Mouse (Mus musculus) neural tube, embryonic 11.5 days (tissue): Measurements from ENCODE around the gene Cep290. TPM values are rescaled to one million over a fixed set of nuclear protein-coding genes. Genes with fewer than 3 reads are reported as not detected.
A peak's percentile ranks its signal among the peaks of the same experiment; 100 is the strongest.

Experiments used
- ATAC-seq: fragments of 200-750 bp; cut with Nextera tagmentation; 2 replicates; pipeline ENCODE4 v1.8.0; 2017; ENCODE audit warnings: moderate number of reproducible peaks, mild to moderate bottlenecking, moderate TSS enrichment, moderate library complexity; ENCODE audit not compliant: insufficient read depth, low FRiP score, low TSS enrichment
- DNase-seq: peaks from one replicate; pipeline ENCODE4 v3.0.0-alpha.2; 2015; ENCODE audit warnings: low spot score
- H3K27ac ChIP-seq: fragments of 300-500 bp; sonication (generic); 2 replicates; pipeline ENCODE4 v1.5.1; 2014; ENCODE audit warnings: low read depth, mild to moderate bottlenecking, low read length
- H3K27me3 ChIP-seq: fragments of 300-500 bp; sonication (generic); 2 replicates; pipeline ENCODE4 v1.6.1; 2014; ENCODE audit warnings: mild to moderate bottlenecking, low read length, mixed read lengths; ENCODE audit not compliant: control insufficient read depth, insufficient read depth
- H3K36me3 ChIP-seq: fragments of 300-500 bp; sonication (generic); 2 replicates; pipeline ENCODE4 v1.6.1; 2014; ENCODE audit warnings: mild to moderate bottlenecking, low read length, moderate library complexity, mixed read lengths; ENCODE audit not compliant: control insufficient read depth, insufficient read depth
- H3K4me1 ChIP-seq: fragments of 300-500 bp; sonication (generic); 2 replicates; pipeline ENCODE4 v1.6.1; 2014; ENCODE audit warnings: low read length, mixed read lengths; ENCODE audit not compliant: control insufficient read depth, insufficient read depth
- H3K4me2 ChIP-seq: fragments of 300-500 bp; sonication (generic); 2 replicates; pipeline ENCODE4 v1.6.1; 2014; ENCODE audit warnings: low read depth, mild to moderate bottlenecking, moderate library complexity
- H3K4me3 ChIP-seq: fragments of 300-500 bp; sonication (generic); 2 replicates; pipeline ENCODE4 v1.5.1; 2014; ENCODE audit warnings: low read depth, low read length
- H3K9ac ChIP-seq: fragments of 300-500 bp; sonication (generic); 2 replicates; pipeline ENCODE4 v1.6.1; 2014; ENCODE audit warnings: mild to moderate bottlenecking, low read length
- H3K9me3 ChIP-seq: fragments of 300-500 bp; sonication (generic); 2 replicates; pipeline ENCODE4 v1.6.1; 2016; ENCODE audit warnings: low read length; ENCODE audit not compliant: control insufficient read depth
- WGBS: fragments of 180-500 bp; shearing (Covaris S2); extraction: QIAGEN DNeasy Blood & Tissue Kit; methylation state at CpG from one replicate; pipeline ENCODE4 v1.1.7; 2014; 5-methylcytosine and 5-hydroxymethylcytosine counted together
- polyA plus RNA-seq: library from polyadenylated mRNA; unstranded; fragments of >200 nt; fragmentation: Nextera tagmentation; extraction: Ambion mirVana; gene quantifications from 2 replicates; pipeline ENCODE4 v1.2.1, GENCODE M21; 2014

Gene Cep290
- polyA plus RNA-seq, 1 experiment from 2014 or later: 6.5 TPM

DNA sequence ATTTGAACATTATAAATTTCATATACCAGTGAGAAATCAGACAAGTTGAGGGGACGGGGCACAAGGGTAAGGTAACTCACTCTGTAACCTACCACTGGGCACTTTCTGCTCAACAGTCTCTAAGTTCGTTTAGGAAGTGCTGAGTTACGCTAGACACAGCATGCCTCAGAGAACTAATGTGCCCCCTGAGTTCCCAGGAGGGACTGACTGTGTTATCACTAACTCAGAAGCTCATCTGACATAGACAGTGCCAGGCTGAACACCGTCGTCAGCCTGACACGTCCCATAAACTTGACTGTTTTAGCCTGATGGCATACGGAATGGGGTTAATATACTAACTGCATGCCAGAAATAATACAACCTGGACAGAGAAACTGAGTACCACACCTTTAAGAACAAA is 87.9 kb downstream of the Cep290 start:
- Histone ChIP-seq H3K9me3 (no peaks in the 10 kb centered on the region), H3K36me3 (no peaks in the 10 kb centered on the region), H3K4me2 (no peak overlapping the region), H3K27ac (no peak overlapping the region), H3K4me1 (no peaks in the 10 kb centered on the region), H3K27me3 (no peaks in the 10 kb centered on the region), H3K9ac (no peak overlapping the region), H3K4me3 (no peak overlapping the region)
- DNase-seq (no peak), ATAC-seq (no peak)
- 89% methylated on average over 7 of the region's 7 CpGs for WGBS

GRCm38 (mm10) chr10:100584178-100584577 is 96.8 kb downstream of the Cep290 start:
- WGBS: 95% methylated on average over 3 of the region's 3 CpGs
- H3K4me2 ChIP-seq: no peak overlapping the region
- H3K9ac ChIP-seq: no peak overlapping the region
- DNase-seq: no peak
- no peaks in the 10 kb centered on the region for H3K4me1 ChIP-seq
- no peaks in the 10 kb centered on the region for H3K27me3 ChIP-seq
- ATAC-seq: no peak
- H3K4me3 ChIP-seq: no peak overlapping the region
- no peaks in the 10 kb centered on the region for H3K36me3 ChIP-seq
- no peak overlapping the region for H3K27ac ChIP-seq
- H3K9me3 ChIP-seq: no peaks in the 10 kb centered on the region

DNA sequence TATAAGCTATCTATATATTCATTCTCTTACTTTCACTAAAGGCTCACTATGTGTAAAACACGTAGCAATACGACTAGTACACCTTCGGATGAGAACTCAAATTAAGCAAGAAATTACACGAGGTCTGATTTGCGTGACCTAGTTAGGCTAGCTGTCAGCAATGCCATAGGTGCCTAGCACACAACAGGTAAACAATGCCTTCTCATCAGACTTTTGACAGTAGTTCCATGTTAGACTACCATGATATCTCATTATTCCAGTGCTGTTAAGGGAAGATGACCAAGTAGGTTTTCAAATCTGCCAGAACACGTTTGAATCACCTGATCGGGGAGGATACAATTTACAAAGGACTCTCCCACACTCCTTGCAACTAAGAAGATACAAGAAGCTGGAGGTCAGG is 101.2 kb downstream of the Cep290 start:
- H3K4me2 ChIP-seq: peak overlapping the region; percentile 64
- ATAC-seq: peak; percentile 11; the same call in 1 of the 2 replicates
- no peak overlapping the region for H3K27ac ChIP-seq
- 50% methylated on average over 7 of the region's 7 CpGs for WGBS
- peak overlapping the region; percentile 81 for H3K9ac ChIP-seq
- H3K4me1 ChIP-seq: no peaks in the 10 kb centered on the region
- H3K9me3 ChIP-seq: no peaks in the 10 kb centered on the region
- no peak for DNase-seq
- H3K36me3 ChIP-seq: no peaks in the 10 kb centered on the region
- no peaks in the 10 kb centered on the region for H3K27me3 ChIP-seq
- peak overlapping the region; percentile 76 for H3K4me3 ChIP-seq

- H3K4me2 ChIP-seq: peak overlapping the region; percentile 64
Measured at GRCm38 (mm10) chr10:100588932-100589388, 101.6 kb downstream of the Cep290 start.

DNA sequence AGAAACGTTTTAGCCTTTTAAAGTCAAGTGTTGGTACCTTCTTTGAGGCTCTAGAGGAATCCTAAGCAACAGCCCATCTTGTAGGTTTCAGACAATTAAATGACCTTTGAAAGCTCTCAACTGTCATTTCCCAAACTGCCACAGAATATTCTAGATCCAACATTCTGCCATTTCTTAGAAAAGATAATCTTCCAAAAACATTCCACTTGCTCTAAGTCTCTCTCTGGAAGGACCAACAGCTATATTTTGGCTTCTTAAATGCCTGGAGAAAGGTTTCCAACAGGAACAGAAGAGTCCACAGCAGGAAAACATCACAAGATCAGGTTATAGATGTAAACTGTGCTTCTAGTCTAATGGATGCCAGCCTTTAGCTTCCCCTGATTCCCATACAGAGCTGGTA is 103.0 kb downstream of the Cep290 start, which contains the start of the genes 4930430F08Rik and 1700017N19Rik:
4930430F08Rik (minus strand) TSS at position 101 of the 400 bp plus-strand sequence.
1700017N19Rik (plus strand) TSS at position 162 of the 400 bp plus-strand sequence.
- H3K27ac ChIP-seq: no peak within 1 kb of the TSS

More at GRCm38 (mm10) chr10:100588932-100589388, 101.6 kb downstream of the Cep290 start:
- ATAC-seq (peak; percentile 99), DNase-seq (peak; percentile 90)
- Histone ChIP-seq H3K36me3 (no peaks in the 10 kb centered on the region), H3K9ac (peak overlapping the region; percentile 81), H3K9me3 (no peaks in the 10 kb centered on the region), H3K4me1 (no peaks in the 10 kb centered on the region), H3K27me3 (no peaks in the 10 kb centered on the region), H3K27ac (no peak overlapping the region), H3K4me3 (peak overlapping the region; percentile 76)
- 0% methylated on average over 31 of the region's 31 CpGs for WGBS

GRCm38 (mm10) chr10:100598339-100598738 is 111.0 kb downstream of the Cep290 start:
- Histone ChIP-seq H3K4me1 (no peaks in the 10 kb centered on the region), H3K4me2 (no peak overlapping the region), H3K36me3 (no peaks in the 10 kb centered on the region), H3K27me3 (no peaks in the 10 kb centered on the region), H3K4me3 (no peak overlapping the region), H3K27ac (no peak overlapping the region), H3K9me3 (no peaks in the 10 kb centered on the region), H3K9ac (no peak overlapping the region)
- WGBS: 65% methylated on average over 3 of the region's 3 CpGs
- no peak for DNase-seq
- no peak for ATAC-seq

More for the DNA sequence above, 103.0 kb downstream of the Cep290 start, which contains the start of the genes 4930430F08Rik and 1700017N19Rik:
- H3K9me3 ChIP-seq: no peaks in the 10 kb centered on the region
- H3K36me3 ChIP-seq: no peaks in the 10 kb centered on the region
- no peak within 1 kb of the TSS for H3K9ac ChIP-seq
- no peaks in the 10 kb centered on the region for H3K4me1 ChIP-seq
- DNase-seq: no peak
- peak within 1 kb of the TSS; percentile 76 for H3K4me3 ChIP-seq
- no peak for ATAC-seq
- no peaks in the 10 kb centered on the region for H3K27me3 ChIP-seq
- H3K4me2 ChIP-seq: peak within 1 kb of the TSS; percentile 64; the same call in 1 of the 2 replicates
- 82% methylated on average over 1 of the region's 1 CpGs for WGBS

DNA sequence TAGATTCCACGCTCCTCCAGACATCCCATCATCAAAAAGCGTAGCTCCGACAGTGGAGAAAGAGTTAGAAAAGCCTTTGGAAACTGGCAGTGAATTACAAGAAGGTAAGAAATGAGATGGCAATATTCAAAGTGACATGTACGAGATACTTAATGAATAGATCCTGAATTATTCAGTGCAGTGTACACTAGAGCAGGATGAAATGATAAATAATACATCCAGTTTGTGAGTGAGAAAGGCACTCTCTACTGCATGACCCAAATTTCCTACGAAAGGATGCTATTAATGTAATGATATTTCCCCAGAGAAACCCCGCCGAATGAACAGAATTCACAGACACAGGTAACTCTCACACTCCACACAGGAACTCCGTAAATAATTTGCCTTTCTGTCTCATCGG is 116.2 kb downstream of the Cep290 start:
- Histone ChIP-seq H3K4me3 (no peak overlapping the region), H3K4me1 (no peaks in the 10 kb centered on the region), H3K27me3 (no peaks in the 10 kb centered on the region), H3K9ac (no peak overlapping the region), H3K4me2 (no peak overlapping the region), H3K27ac (no peak overlapping the region), H3K9me3 (no peaks in the 10 kb centered on the region), H3K36me3 (no peaks in the 10 kb centered on the region)
- DNase-seq (no peak), ATAC-seq (no peak)
- WGBS: 89% methylated on average over 9 of the region's 9 CpGs

- no peak for DNase-seq
- ATAC-seq: no peak
- Histone ChIP-seq H3K4me2 (no peak overlapping the region), H3K9me3 (no peaks in the 10 kb centered on the region), H3K36me3 (no peaks in the 10 kb centered on the region), H3K27ac (no peak overlapping the region), H3K27me3 (no peaks in the 10 kb centered on the region), H3K4me1 (no peaks in the 10 kb centered on the region), H3K4me3 (no peak overlapping the region), H3K9ac (no peak overlapping the region)
- WGBS: 74% methylated on average over 2 of the region's 2 CpGs
Measured at GRCm38 (mm10) chr10:100604254-100604653, 116.9 kb downstream of the Cep290 start.

DNA sequence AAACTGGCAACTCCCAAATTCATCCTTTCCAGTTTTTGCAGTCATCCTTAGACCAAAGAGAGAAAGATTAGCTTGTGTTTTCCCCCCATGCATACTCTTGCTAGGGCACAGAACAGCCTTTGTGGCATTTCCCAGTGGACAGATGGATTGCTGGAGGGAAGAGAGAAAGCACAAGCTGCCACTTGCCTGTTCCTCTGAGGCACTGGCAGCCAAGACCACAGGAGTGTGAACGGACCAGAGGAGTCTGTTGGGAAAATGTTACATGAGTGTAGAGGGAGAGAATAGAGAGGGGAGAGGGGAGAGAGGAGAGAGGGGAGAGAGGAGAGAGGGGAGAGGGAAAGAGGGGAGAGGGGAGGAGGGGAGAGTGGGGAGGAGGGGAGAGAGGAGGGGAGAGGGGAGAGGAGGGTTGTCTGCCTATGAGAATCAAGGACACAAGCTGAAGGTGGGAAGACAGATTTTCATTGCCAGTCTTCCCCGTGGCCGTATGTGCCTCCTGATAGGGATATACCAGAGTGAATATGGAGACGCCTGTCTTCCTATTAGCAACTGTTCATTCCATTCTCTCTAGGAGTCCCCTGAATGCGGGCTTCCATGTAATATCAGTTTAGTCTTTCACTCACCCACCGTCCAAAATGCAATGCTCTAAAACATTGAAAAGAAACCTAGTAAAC is 130.0 kb downstream of the Cep290 start:
- no peak overlapping the region for H3K9ac ChIP-seq
- H3K27me3 ChIP-seq: no peaks in the 10 kb centered on the region
- H3K27ac ChIP-seq: no peak overlapping the region
- no peak for ATAC-seq
- H3K4me1 ChIP-seq: no peaks in the 10 kb centered on the region
- 69% methylated on average over 6 of the region's 6 CpGs for WGBS
- no peak for DNase-seq
- H3K36me3 ChIP-seq: no peaks in the 10 kb centered on the region
- no peaks in the 10 kb centered on the region for H3K9me3 ChIP-seq
- no peak overlapping the region for H3K4me2 ChIP-seq
- H3K4me3 ChIP-seq: no peak overlapping the region
